Comparison of ENCODE assay signal across 8 mouse cellular contexts in the genomic region with DNA sequence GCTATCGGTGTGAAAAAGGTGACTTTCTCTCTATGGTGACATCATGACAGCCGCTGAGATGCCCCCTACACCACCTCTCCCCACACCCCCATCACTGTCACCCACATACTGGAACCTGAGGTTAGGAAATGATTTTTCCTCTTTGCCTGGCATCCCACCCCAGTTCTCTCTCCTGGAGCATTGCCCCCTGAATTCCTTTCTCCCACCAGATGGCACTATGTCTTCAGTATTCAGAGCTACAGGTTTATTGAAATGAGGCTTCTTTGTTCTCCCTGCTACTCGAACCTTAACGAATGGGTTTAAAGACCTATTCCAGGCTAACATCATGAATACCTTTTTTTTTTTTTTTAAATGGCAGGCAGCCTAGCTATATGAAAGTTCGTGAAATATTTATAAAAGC.
DNase-seq lines count a peak whose midpoint lies in the region; ATAC-seq lines count a peak whose summit lies in the region.
"Had no signal": no experiment of that assay in that cellular context is flagged by ENCODE, and none has a peak within 500 bp of the region (broad histone marks: within the 10 kb centered on the region; RNA-seq: fewer than 3 reads in every experiment).

No protein-coding gene starts in this region.

- no peak overlapping the region for H3K4me3 ChIP-seq in hindbrain, embryonic 11.5 days (ENCODE audit: low read depth, low read length)
- H3K4me3 ChIP-seq in midbrain, embryonic 12.5 days: no peak overlapping the region
- H3K4me3 ChIP-seq: megakaryocyte, embryonic 14.5 days had no signal

- 37% methylated on average over 5 of the region's 5 CpGs for WGBS in hindbrain, embryonic 11.5 days
- 30% methylated on average over 5 of the region's 5 CpGs for WGBS in midbrain, embryonic 12.5 days

- no peaks in the 10 kb centered on the region for H3K36me3 ChIP-seq in hindbrain, embryonic 11.5 days (ENCODE audit: control insufficient read depth, insufficient read depth, low read length)
- no peaks in the 10 kb centered on the region for H3K36me3 ChIP-seq in midbrain, embryonic 12.5 days

- no peak overlapping the region for H3K4me2 ChIP-seq in hindbrain, embryonic 11.5 days (replicated peaks; ENCODE audit: low read depth, low read length)
- no peak overlapping the region for H3K4me2 ChIP-seq in midbrain, embryonic 12.5 days (replicated peaks)

- H3K9me3 ChIP-seq in hindbrain, embryonic 11.5 days (ENCODE audit: control insufficient read depth, low read length): no peaks in the 10 kb centered on the region
- H3K9me3 ChIP-seq in midbrain, embryonic 12.5 days: no peaks in the 10 kb centered on the region

- no peak overlapping the region for H3K9ac ChIP-seq in hindbrain, embryonic 11.5 days (ENCODE audit: low read depth, low read length)
- H3K9ac ChIP-seq in midbrain, embryonic 12.5 days (replicated peaks): no peak overlapping the region

- no peak overlapping the region for H3K27ac ChIP-seq in hindbrain, embryonic 11.5 days (ENCODE audit: low read depth, low read length)
- no peak overlapping the region for H3K27ac ChIP-seq in midbrain, embryonic 12.5 days (replicated peaks)

- no peaks in the 10 kb centered on the region for H3K27me3 ChIP-seq in hindbrain, embryonic 11.5 days (ENCODE audit: control insufficient read depth, insufficient read depth, low read length)
- no peaks in the 10 kb centered on the region for H3K27me3 ChIP-seq in midbrain, embryonic 12.5 days
- H3K27me3 ChIP-seq: megakaryocyte, embryonic 14.5 days had no signal

- peak; percentile 29 for DNase-seq in lung, postnatal 10 days
- no peak for DNase-seq in lung, postnatal 36 days
- DNase-seq in embryo, embryonic 11 days: peak; percentile 71
- peak; percentile 59 for DNase-seq in hindbrain, embryonic 11.5 days (ENCODE audit: low spot score)

- no peaks in the 10 kb centered on the region for H3K4me1 ChIP-seq in hindbrain, embryonic 11.5 days (replicated peaks; ENCODE audit: control insufficient read depth, insufficient read depth, low read length)
- H3K4me1 ChIP-seq in midbrain, embryonic 12.5 days: peaks cover 4% of the 10 kb centered on the region; the same call in 1 of the 2 replicates
- H3K4me1 ChIP-seq: megakaryocyte, embryonic 14.5 days had no signal

- peak; percentile 59 for ATAC-seq in hindbrain, embryonic 11.5 days (ENCODE audit: low FRiP score)
- ATAC-seq in midbrain, embryonic 12.5 days (ENCODE audit: low FRiP score, low read depth): peak; percentile 61
- no peak for ATAC-seq in inflammation-experienced regulatory T-cells, adult 6 months
- no peak for ATAC-seq in activated CD4-positive, CD25-positive, alpha-beta regulatory T cell, adult 4 months

Comparison
In these comparisons a context has a peak if more than half of its experiments do, and no peak if none do; other contexts are left out.
1. ATAC-seq: peak in hindbrain, embryonic 11.5 days (single experiment) and midbrain, embryonic 12.5 days (single experiment); none in inflammation-experienced regulatory T-cells, adult 6 months (single experiment) and activated CD4-positive, CD25-positive, alpha-beta regulatory T cell, adult 4 months (single experiment).